Mouse (Mus musculus) C2C12 (cell line): ENCODE data around the gene Lypd6b. TPM values are rescaled to one million over a fixed set of nuclear protein-coding genes. Genes with fewer than 3 reads are reported as not detected.

Experiments
- H3K27me3 ChIP-seq: one replicate; pipeline ENCODE4 v1.6.1; 2011; ENCODE audit not compliant: control insufficient read depth, insufficient read depth, insufficient read length
- H3K36me3 ChIP-seq: one replicate; pipeline ENCODE4 v1.6.1; 2011; ENCODE audit not compliant: control insufficient read depth, insufficient read depth
- H3K4me3 ChIP-seq: one replicate; pipeline ENCODE4 v1.5.1; 2011; ENCODE audit warnings: mild to moderate bottlenecking, control low read depth; ENCODE audit not compliant: poor library complexity, insufficient read depth, severe bottlenecking
- H3K79me2 ChIP-seq: one replicate; pipeline ENCODE4 v1.6.1; 2011; ENCODE audit not compliant: control insufficient read depth, insufficient read depth
- H3K79me3 ChIP-seq: one replicate; pipeline ENCODE4 v1.6.1; 2011; ENCODE audit warnings: low read depth, control low read depth
- H3ac ChIP-seq: one replicate; pipeline ENCODE3; 2011; ENCODE audit warnings: low read depth; ENCODE audit not compliant: control insufficient read depth, insufficient read length
- CEBPB ChIP-seq: IDR thresholded peaks from one replicate; pipeline ENCODE4 v1.6.1; 2011; ENCODE audit warnings: low read depth, mild to moderate bottlenecking, control low read depth, moderate library complexity
- CTCF ChIP-seq: IDR thresholded peaks from one replicate; pipeline ENCODE4 v1.5.1; 2011; ENCODE audit not compliant: control insufficient read depth, insufficient read depth, insufficient read length
- FOSL1 ChIP-seq: IDR thresholded peaks from one replicate; pipeline ENCODE4 v1.8.0; 2011; ENCODE audit warnings: mild to moderate bottlenecking, low read length; ENCODE audit not compliant: poor library complexity, insufficient read depth, severe bottlenecking
- MAX ChIP-seq: IDR thresholded peaks from one replicate; pipeline ENCODE4 v1.6.1; 2011; ENCODE audit warnings: mild to moderate bottlenecking, control low read depth
- MYOD1 ChIP-seq: IDR thresholded peaks from one replicate; pipeline ENCODE4 v1.6.1; 2011; ENCODE audit warnings: low read depth; ENCODE audit not compliant: control insufficient read depth, insufficient read length
- MYOG ChIP-seq: IDR thresholded peaks from one replicate; pipeline ENCODE4 v1.6.1; 2011; ENCODE audit not compliant: control insufficient read depth, insufficient read length; ENCODE audit errors: extremely low read depth
- USF1 ChIP-seq: IDR thresholded peaks from one replicate; pipeline ENCODE4 v1.6.1; 2011; ENCODE audit warnings: low read depth, mild to moderate bottlenecking, control low read depth, moderate library complexity
- polyA plus RNA-seq: library from polyadenylated mRNA; unstranded; fragments of >200 nt; fragmentation: generic; extraction: Trizol; gene quantifications from one replicate; pipeline ENCODE4 v1.2.1, GENCODE M21; 2012; ENCODE audit warnings: missing spikeins

Gene Lypd6b
- polyA plus RNA-seq, 1 experiment, result 0.02 TPM

- Histone ChIP-seq H3K36me3 (no peaks in the 10 kb centered on the region), H3ac (no peak overlapping the region), H3K79me2 (no peaks in the 10 kb centered on the region), H3K4me3 (no peak overlapping the region), H3K27me3 (no peaks in the 10 kb centered on the region), H3K79me3 (no peaks in the 10 kb centered on the region)
- TF ChIP-seq MYOG, result no peak
- no peak for TF ChIP-seq CTCF
- no peak for TF ChIP-seq MYOD1
- no peak for TF ChIP-seq USF1
- no peak for TF ChIP-seq CEBPB
- no peak for TF ChIP-seq FOSL1
- no peak for TF ChIP-seq MAX
Observed at GRCm38 (mm10) chr2:49832277-49832803, 44.9 kb downstream of the Lypd6b start.

DNA sequence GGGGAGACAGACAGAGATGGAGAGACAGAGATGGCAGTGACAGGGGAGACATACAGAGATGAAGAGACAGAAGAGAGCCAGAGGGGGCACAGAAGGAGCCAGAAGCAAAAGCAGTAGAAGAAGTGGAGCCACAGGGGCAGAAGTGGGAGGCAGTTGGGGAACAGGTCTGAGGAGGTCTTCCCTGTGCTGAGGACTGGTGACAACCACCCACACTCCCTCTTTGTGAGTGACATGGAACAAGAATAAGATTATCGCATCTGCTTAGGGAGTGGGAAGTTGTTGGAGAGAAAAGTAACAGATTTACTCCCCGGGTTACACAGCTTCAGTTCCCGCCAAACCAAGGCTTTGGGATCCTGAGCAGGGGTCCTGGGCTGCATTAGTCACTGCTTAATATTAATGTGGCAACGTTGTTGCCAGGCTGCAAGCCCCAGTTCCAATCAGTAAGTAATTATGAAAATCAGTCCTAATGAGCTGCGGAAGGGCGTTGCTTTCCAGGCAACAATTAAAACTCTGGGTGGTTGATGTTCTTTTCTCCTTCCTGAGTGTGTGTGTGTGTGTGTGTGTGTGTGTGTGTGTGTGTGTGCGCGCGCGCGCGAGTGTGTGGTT is 50.1 kb downstream of the Lypd6b start:
- no peaks in the 10 kb centered on the region for H3K27me3 ChIP-seq
- no peak for TF ChIP-seq MAX
- TF ChIP-seq MYOD1, result no peak
- no peak for TF ChIP-seq USF1
- no peak for TF ChIP-seq MYOG
- no peak for TF ChIP-seq CTCF
- TF ChIP-seq FOSL1, result no peak
- no peak for TF ChIP-seq CEBPB
- no peaks in the 10 kb centered on the region for H3K79me2 ChIP-seq
- no peaks in the 10 kb centered on the region for H3K36me3 ChIP-seq
- no peak overlapping the region for H3ac ChIP-seq
- H3K79me3 ChIP-seq, result no peaks in the 10 kb centered on the region
- H3K4me3 ChIP-seq, result no peak overlapping the region

GRCm38 (mm10) chr2:49838611-49839010 is 51.1 kb downstream of the Lypd6b start:
- TF ChIP-seq FOSL1 (no peak), CTCF (no peak), MYOG (no peak), CEBPB (no peak), USF1 (no peak), MYOD1 (no peak), MAX (no peak)
- no peak overlapping the region for H3ac ChIP-seq
- H3K27me3 ChIP-seq, result no peaks in the 10 kb centered on the region
- H3K79me3 ChIP-seq, result no peaks in the 10 kb centered on the region
- no peaks in the 10 kb centered on the region for H3K36me3 ChIP-seq
- no peaks in the 10 kb centered on the region for H3K79me2 ChIP-seq
- H3K4me3 ChIP-seq, result no peak overlapping the region

- no peak overlapping the region for H3K4me3 ChIP-seq
- no peaks in the 10 kb centered on the region for H3K36me3 ChIP-seq
- no peaks in the 10 kb centered on the region for H3K27me3 ChIP-seq
- no peak overlapping the region for H3ac ChIP-seq
- H3K79me3 ChIP-seq, result no peaks in the 10 kb centered on the region
- TF ChIP-seq USF1 (no peak), FOSL1 (no peak), CTCF (no peak), MYOD1 (no peak), CEBPB (no peak), MYOG (no peak), MAX (no peak)
- H3K79me2 ChIP-seq, result no peaks in the 10 kb centered on the region
Observed at GRCm38 (mm10) chr2:49840573-49840972, 53.1 kb downstream of the Lypd6b start.

DNA sequence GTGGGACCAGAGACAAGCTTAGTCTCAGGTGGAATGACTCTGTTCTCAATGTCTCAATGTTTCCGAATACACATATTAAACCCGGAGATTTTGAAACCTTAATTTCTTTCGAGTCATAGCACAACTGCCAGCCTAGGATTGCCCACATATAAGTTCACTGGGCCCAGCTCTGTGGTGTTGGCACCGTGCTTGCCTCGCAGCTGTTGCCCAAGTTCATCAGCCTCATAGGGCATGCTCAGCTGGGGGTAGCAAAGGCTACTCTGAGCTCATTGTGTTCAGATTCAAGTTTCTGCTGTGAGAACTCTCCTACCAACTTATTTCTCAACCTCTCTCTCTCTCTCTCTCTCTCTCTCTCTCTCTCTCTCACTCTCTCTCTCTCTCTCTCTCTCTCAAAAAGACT is 53.6 kb downstream of the Lypd6b start:
- Histone ChIP-seq H3K27me3 (no peaks in the 10 kb centered on the region), H3K79me2 (no peaks in the 10 kb centered on the region), H3K4me3 (no peak overlapping the region), H3ac (no peak overlapping the region), H3K36me3 (no peaks in the 10 kb centered on the region), H3K79me3 (no peaks in the 10 kb centered on the region)
- TF ChIP-seq CEBPB (no peak), MYOG (no peak), MYOD1 (no peak), CTCF (no peak), USF1 (no peak), MAX (no peak), FOSL1 (no peak)

DNA sequence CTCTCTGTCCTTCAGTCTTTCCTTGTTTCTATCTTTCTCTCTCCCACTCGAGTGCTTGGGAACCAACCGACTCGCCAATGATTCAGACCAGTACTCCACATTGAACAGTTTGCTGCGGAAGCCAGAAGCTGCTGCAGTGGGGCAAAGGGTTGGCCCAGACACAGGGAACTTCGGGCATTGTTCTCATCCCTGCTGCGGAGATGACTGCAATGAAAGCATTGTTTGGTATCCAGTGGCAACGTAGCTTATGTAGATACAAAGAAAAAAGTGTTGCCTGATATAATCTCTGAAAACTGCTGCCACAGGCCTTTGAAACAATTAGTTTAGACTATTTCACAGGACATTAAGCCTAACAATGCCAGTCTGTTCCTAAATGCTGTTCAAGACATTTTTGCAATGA is 57.6 kb downstream of the Lypd6b start:
- Histone ChIP-seq H3K27me3 (no peaks in the 10 kb centered on the region), H3K79me3 (no peaks in the 10 kb centered on the region), H3K79me2 (no peaks in the 10 kb centered on the region), H3K4me3 (no peak overlapping the region), H3ac (no peak overlapping the region), H3K36me3 (no peaks in the 10 kb centered on the region)
- no peak for TF ChIP-seq MAX
- TF ChIP-seq USF1, result no peak
- TF ChIP-seq MYOG, result no peak
- no peak for TF ChIP-seq CEBPB
- no peak for TF ChIP-seq FOSL1
- TF ChIP-seq CTCF, result no peak
- TF ChIP-seq MYOD1, result no peak
